Mouse (Mus musculus): ENCODE data around the gene Wdr54.

The Wdr54 gene

GRCm38 (mm10) chr6:83104158-83104557, 52.0 kb downstream of the Wdr54 start:
- DNase-seq (ENCODE audit: low spot score in 2 of 2), result no peak

GRCm38 (mm10) chr6:83103130-83103650, 53.0 kb downstream of the Wdr54 start:
- no peak for DNase-seq (ENCODE audit: low spot score in 2 of 2)

- DNase-seq (ENCODE audit: low spot score in 2 of 2), result peak; percentile 53 to 57
These were observed 54.3 kb downstream of the Wdr54 start for GRCm38 (mm10) chr6:83101688-83102556.

GRCm38 (mm10) chr6:83101316-83101687, 54.9 kb downstream of the Wdr54 start, which contains the start of the genes Ccdc142 and Gm42688:
Ccdc142 (plus strand) TSS chr6:83101601.
Gm42688 (plus strand) TSS chr6:83101617.
- peak; percentile 86 to 89 for DNase-seq (ENCODE audit: low spot score in 2 of 2)
